Mouse (Mus musculus) heart, embryonic 10.5 days (tissue): ENCODE data around the gene Noxred1. TPM values are rescaled to one million over a fixed set of nuclear protein-coding genes. Genes with fewer than 3 reads are reported as not detected.

Source experiments
- DNase-seq: peaks from one replicate; pipeline ENCODE4 v3.0.0-alpha.2; 2017; ENCODE audit warnings: low spot score
- H3K27ac ChIP-seq: fragments of 300-500 bp; sonication (generic); 2 replicates; pipeline ENCODE4 v1.5.1; 2016; ENCODE audit warnings: mild to moderate bottlenecking
- H3K27me3 ChIP-seq: fragments of 300-500 bp; sonication (generic); 2 replicates; pipeline ENCODE4 v1.6.1; 2016; ENCODE audit warnings: mild to moderate bottlenecking; ENCODE audit not compliant: poor library complexity, insufficient read depth, severe bottlenecking
- H3K36me3 ChIP-seq: fragments of 300-500 bp; sonication (generic); 2 replicates; pipeline ENCODE4 v1.6.1; 2016; ENCODE audit warnings: mild to moderate bottlenecking, moderate library complexity
- H3K4me1 ChIP-seq: fragments of 300-500 bp; sonication (generic); 2 replicates; pipeline ENCODE4 v1.6.1; 2016; ENCODE audit warnings: mild to moderate bottlenecking
- H3K4me3 ChIP-seq: fragments of 300-500 bp; sonication (generic); 2 replicates; pipeline ENCODE4 v1.5.1; 2016; ENCODE audit warnings: mild to moderate bottlenecking, moderate library complexity
- H3K9me3 ChIP-seq: fragments of 300-500 bp; sonication (generic); 2 replicates; pipeline ENCODE4 v1.6.1; 2016; ENCODE audit warnings: mild to moderate bottlenecking, moderate library complexity
- WGBS: fragments of 180-500 bp; shearing (Covaris S2); methylation state at CpG from one replicate; pipeline ENCODE4 v1.1.7; 2016; 5-methylcytosine and 5-hydroxymethylcytosine counted together
- microRNA-seq: library from miRNA; unstranded; fragments of <30 nt; microRNA quantifications from one replicate; pipeline ENCODE4, GENCODE M21; 2017
- polyA plus RNA-seq: library from polyadenylated mRNA; unstranded; fragments of >200 nt; fragmentation: Nextera tagmentation; extraction: Ambion mirVana; gene quantifications from 2 replicates; pipeline ENCODE4 v1.2.1, GENCODE M21; 2016

Gene Noxred1
- polyA plus RNA-seq, 1 experiment from 2014 or later, result 0.80 TPM

GRCm38 (mm10) chr12:87175194-87175946, 63.2 kb downstream of the Noxred1 start:
- H3K27ac ChIP-seq, result no peak overlapping the region
- WGBS, result 66% methylated on average over 4 of the region's 4 CpGs
- no peak for DNase-seq

More at GRCm38 (mm10) chr12:87175194-87175946, 63.2 kb downstream of the Noxred1 start:
- H3K4me1 ChIP-seq, result no peaks in the 10 kb centered on the region
- H3K4me3 ChIP-seq, result no peak overlapping the region
- H3K9me3 ChIP-seq, result no peaks in the 10 kb centered on the region
- H3K27me3 ChIP-seq, result no peaks in the 10 kb centered on the region
- peaks cover 15% of the 10 kb centered on the region; the same call in 1 of the 2 replicates for H3K36me3 ChIP-seq

Small RNA genes lying within 50 kb of the gene (microRNA-seq; reads per million reads assigned to microRNA genes)
- gene Gm47293, result not detected

Other genes starting within 250 kb of the Noxred1 start
- not detected in 2 replicates for gene Zdhhc22, start 248.3 kb downstream of the Noxred1 start, polyA plus RNA-seq
- gene Tmem63c, start 217.4 kb downstream of the Noxred1 start, polyA plus RNA-seq, result 0.10 TPM in 1 of 2 replicates, not detected in the other
- gene Ngb, start 136.2 kb downstream of the Noxred1 start, polyA plus RNA-seq, result 0.11 and 0.29 TPM in 2 replicates
- 36.9 and 38.0 TPM in 2 replicates for gene Gstz1, start 91.6 kb downstream of the Noxred1 start, polyA plus RNA-seq
- 16.1 and 16.3 TPM in 2 replicates for gene Pomt2, start 90.8 kb downstream of the Noxred1 start, polyA plus RNA-seq
- 2.1 and 2.3 TPM in 2 replicates for gene Samd15, start 39.0 kb downstream of the Noxred1 start, polyA plus RNA-seq
- gene Tmed8, start 38.3 kb downstream of the Noxred1 start, polyA plus RNA-seq, result 2.0 and 2.4 TPM in 2 replicates
- 37.4 and 39.7 TPM in 2 replicates for gene Vipas39, start 27.5 kb upstream of the Noxred1 start, polyA plus RNA-seq
- gene Ahsa1, start 27.7 kb upstream of the Noxred1 start, polyA plus RNA-seq, result 237 and 277 TPM in 2 replicates
- 0.71 and 0.84 TPM in 2 replicates for gene Ism2, start 61.0 kb upstream of the Noxred1 start, polyA plus RNA-seq
- gene Sptlc2, start 149.6 kb upstream of the Noxred1 start, polyA plus RNA-seq, result 76.7 and 76.9 TPM in 2 replicates
- 265 and 273 TPM in 2 replicates for gene Slirp, start 205.2 kb upstream of the Noxred1 start, polyA plus RNA-seq
- 49.2 and 61.9 TPM in 2 replicates for gene Alkbh1, start 205.3 kb upstream of the Noxred1 start, polyA plus RNA-seq
- gene Snw1, start 233.5 kb upstream of the Noxred1 start, polyA plus RNA-seq, result 94.5 and 116 TPM in 2 replicates